Mouse (Mus musculus): ENCODE measurements around the gene Sst.
"Not testable (repeated sequence)": the region's sequence is repeated elsewhere in the genome, so short reads cannot be mapped to it uniquely, and the experiment has no call there.

Sst gene

GRCm38 (mm10) chr16:23890636-23891035 is at the start of gene Sst:
Sst (minus strand) TSS chr16:23890958.
- no peak for DNase-seq (ENCODE audit: low spot score)

DNA sequence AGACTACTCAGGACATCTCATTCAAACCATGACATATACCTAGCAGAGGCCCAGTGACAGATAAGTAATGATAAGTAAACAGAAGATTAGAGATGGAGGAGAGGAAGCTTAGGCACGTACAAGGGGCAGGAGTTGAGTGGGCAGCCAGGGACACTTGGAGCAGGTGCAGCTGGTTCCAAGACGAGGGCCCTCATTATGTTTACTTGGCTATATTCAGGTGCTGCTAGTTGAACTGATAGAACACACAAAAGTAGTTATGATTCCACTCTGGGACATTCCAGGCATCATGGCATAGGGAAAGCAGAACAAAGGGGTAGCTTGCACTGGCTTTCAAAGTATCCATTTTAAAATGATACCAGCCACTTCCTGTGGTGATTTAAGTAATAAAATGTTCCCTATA is 43.6 kb upstream of the Sst start:
- no peak for DNase-seq (ENCODE audit: low spot score)

DNA sequence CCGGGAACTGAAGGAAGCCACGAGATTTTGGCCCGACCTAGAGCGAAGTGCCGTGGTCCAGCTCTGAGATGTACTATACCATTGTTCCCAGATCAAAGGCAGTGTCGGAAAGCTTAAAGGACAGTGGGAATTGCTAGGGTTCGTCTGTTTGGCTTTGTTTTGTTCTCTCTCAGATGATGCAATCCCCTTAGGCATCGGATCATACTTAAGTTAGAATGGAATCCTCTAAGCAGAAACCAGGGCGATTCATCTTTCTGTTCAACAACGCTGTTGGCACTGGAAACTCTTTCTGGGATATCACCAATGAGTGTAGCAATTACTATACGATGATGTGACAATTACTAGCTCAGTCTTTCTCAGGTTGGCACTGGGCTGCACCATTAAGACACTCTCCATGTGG is 41.5 kb upstream of the Sst start, which contains the start of gene Rtp2:
Rtp2 (minus strand) TSS at position 101 of the 400 bp plus-strand sequence.
- DNase-seq (ENCODE audit: low spot score): no peak

DNA sequence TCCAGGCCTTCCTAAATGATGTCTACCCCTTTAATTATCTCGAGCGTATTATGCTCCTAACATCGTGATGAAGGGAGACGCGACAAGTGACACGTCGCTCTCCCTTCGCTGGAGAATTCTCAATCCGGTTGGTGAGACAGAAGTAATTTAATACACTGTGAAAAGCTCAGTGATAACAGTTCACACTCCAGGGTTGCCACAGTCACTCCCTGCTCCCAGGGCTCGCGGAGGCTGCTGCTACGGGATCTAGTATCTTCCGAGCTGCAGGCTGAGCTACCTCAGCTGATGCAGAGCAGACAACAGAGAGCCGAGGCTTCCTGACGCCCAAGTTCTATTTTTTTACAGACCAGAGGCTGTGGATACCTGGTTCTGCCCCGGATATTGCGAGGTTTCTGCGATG is 40.5 kb upstream of the Sst start:
- no peak for DNase-seq (ENCODE audit: low spot score)

DNA sequence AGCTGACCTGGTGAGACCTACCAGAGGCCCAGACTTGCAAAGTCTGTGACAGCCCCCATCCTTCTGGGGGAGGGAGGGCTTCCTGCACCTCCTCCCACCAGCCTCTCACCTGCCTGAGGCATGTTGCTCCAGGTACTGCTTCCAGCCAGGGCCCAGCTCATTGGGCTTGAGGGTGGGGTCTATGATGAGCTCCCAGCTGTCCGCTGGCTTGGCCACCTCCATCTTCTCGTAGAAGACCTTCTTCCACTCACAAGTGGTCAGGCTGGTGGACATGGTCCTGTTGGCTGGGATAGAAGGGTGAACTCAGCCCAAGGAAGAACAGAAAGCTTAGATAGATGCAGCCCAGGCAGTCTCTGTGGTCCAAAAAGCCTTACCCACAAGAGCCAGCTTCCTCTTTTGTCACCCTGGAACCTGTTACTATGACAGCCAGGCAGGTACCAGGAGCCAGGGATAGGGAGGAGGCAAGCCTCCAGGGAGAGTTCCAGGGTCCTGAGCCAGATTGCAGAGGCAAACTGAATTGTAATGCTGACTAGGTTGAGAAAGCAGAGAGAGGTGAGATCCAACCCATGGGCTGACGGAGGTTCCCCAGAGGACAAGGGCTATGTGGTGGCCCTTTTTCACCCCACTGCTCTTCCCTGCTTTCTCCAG is 39.8 kb upstream of the Sst start:
- DNase-seq (ENCODE audit: low spot score): no peak

DNA sequence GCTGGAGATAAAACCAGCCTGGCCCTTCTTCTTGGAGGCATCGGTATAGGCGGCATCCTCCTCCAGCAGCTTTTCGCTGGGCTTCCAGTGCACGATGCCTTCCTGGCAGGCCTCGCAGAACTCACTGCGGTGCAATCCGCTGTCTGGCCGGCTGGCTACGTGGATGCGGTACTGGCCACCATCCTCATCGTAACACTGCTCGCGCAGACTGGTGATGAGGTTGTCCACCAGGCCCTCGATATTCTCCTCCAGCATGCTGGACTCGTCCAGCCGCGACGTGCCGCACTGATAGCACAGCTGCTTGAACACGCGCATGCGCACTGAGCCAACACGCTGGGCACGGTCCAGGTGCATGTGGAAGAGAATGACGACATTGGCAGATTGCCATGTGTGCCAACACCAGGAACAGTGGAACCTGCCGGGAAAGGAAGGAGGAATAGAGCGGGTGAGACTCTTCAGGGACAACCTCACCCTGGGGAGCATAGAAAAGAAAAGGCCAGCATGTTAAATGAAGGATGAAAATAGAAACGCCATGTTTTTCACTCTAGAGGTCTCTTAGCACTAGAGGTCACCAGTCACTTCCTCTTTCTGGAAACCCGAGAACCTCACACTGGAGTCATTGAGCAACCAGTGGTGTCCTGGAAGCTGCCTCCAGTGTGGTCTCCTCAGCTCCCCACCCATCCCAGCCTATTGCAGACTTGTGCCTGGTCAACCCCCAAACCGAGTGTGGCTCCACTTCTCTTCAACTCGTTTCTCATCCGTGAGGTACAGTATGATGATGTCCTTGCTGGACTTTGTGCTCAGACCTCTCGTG is 36.8 kb upstream of the Sst start:
- DNase-seq (ENCODE audit: low spot score): no peak

- no peak for DNase-seq (ENCODE audit: low spot score)
Observed at GRCm38 (mm10) chr16:23922906-23923305, 32.1 kb upstream of the Sst start.

DNA sequence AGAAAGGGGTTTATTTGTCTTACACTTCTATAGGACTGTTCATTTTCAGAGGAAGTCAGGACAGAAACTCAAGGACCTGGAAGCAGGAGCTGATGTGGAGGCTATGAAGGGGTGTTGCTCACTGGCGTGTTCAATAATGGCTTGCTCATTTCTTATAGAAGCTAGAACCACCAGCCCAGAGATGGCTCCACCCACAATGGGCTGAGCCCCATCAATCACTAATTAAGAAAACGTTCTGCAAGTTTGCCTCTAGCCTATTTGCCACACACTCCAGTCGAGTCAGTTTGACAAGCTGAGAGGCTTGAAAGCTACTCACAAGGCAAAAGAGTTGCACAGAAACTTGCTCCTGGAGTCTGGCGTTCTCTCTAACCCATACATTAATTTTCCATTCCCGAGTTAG is 30.9 kb upstream of the Sst start:
- DNase-seq (ENCODE audit: low spot score): no peak

GRCm38 (mm10) chr16:23919418-23919817 is 28.7 kb upstream of the Sst start:
- DNase-seq (ENCODE audit: low spot score): no peak

DNA sequence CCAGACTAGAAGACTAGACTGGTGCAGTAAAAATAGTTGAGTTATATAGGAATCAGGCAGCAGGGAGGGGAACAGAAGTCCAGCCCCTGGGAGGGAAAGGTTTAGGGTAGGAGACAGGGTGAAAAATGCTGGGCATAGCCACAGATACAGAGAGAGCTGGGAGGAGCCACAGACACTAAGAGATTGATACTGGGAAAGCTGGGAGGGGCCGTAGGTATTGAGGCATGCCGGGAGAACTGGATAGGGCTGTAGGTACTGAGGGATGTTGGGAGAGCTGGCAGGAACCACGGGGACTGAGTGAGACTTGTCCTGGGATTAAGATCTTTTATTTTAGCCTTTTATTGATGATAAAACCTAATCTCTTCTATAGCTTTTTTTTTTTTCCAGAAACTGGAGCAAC is 22.6 kb upstream of the Sst start:
- DNase-seq (ENCODE audit: low spot score): no peak

DNA sequence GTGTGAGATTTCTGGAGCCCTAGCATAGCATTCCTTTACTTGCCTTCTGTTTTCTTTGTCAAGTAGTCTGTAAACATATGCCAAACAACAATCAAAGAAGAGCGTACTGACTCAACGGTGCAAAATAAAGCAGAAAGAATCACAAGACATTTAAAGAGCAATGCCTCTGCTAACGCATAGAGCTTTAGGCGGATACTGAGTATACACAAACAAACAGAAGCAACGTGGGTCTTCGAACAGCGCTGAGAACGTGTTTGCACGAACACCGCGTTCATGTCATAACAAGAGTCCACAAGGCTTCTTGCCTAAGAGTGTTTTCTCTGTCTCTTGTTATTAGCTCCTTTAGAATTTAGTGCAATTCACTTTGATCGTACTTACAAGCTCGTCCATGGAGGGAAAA is 22.0 kb upstream of the Sst start:
- DNase-seq (ENCODE audit: low spot score): no peak

DNA sequence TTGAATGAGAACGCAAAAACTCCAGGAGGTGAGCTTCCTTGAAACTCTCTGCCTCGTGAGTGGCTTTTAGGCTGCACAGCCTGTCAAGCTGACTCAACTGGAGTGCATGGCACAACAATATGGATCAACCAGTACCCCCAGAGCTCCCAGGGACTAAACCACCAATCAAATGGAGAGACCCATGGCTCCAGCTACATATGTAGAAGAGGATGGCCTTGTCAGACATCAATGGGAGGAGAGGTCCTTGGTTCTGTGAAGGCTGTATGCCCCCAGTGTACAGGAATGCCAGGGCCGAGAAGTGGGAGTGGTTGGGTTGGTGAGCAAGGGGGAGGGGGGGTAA is 18.2 kb upstream of the Sst start:
- DNase-seq (ENCODE audit: low spot score): not testable (repeated sequence)

DNA sequence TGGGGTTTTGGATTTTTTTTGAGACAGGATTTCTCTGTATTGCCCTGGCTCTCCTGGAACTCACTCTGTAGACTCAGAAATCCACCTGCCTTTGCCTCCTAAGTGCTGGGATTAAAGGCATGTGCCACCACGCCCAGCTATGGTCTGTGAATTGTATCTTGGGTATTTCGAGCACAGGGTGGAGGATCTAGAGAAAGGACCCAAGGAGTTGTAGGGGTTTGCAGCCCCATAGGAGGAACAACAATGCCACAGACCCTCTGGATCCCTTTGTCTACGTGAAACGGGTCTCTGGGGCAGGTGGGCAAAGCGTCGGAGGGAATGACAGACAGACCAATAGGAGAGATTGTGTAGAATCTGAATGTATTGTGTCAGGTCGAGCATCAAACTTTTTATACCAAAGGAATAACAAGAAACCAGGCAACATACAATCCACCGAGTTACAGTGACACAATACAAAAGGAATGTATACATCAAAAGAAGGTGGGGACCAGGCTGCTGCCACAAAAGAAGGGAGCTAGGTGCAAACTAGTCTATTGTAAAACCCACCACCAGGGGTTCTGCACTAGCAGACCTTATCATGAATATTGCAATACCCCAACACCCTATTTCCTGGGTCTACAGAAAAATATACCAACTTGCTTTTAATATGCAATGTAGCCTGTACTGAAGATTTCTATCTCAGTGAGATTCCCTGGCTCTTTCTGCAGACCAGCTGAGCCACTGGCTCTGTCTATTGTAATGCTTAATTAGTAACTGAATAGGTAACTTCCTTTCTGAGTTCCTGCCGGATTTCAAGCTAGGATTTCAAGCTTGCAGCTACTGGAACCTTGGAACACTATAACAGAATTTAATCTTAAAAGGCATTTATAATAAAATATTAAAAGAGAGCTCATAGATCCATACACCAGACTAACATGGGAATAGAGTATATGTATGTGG is 17.6 kb upstream of the Sst start:
- DNase-seq (ENCODE audit: low spot score): not testable (repeated sequence)

- DNase-seq (ENCODE audit: low spot score): not testable (repeated sequence)
Observed at GRCm38 (mm10) chr16:23906586-23906985, 15.8 kb upstream of the Sst start.

DNA sequence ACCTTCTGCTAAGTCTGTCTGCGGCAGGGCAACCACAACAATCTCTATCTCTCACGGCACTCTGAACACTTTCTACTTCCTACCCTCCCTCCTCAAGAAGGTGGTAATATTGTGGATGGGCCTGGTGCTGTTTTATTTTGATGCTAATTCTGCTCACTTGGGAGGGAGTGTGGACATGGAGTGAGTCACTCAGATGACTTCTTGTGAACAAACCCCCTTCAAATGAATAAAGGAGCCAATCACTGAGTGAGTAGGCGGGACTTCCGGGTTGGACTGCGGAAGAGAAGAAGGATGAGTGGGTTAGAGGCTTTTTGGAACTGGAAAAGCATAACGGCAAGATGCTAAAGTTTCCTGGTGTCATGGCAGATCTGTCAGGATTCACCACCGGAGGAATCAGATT is 10.7 kb upstream of the Sst start:
- no peak for DNase-seq (ENCODE audit: low spot score)

GRCm38 (mm10) chr16:23900061-23900460 is 9.3 kb upstream of the Sst start:
- no peak for DNase-seq (ENCODE audit: low spot score)

GRCm38 (mm10) chr16:23898840-23899239 is 8.1 kb upstream of the Sst start:
- DNase-seq (ENCODE audit: low spot score): peak; percentile 26

GRCm38 (mm10) chr16:23897984-23898586 is 7.3 kb upstream of the Sst start:
- peak; percentile 18 for DNase-seq (ENCODE audit: low spot score)

DNA sequence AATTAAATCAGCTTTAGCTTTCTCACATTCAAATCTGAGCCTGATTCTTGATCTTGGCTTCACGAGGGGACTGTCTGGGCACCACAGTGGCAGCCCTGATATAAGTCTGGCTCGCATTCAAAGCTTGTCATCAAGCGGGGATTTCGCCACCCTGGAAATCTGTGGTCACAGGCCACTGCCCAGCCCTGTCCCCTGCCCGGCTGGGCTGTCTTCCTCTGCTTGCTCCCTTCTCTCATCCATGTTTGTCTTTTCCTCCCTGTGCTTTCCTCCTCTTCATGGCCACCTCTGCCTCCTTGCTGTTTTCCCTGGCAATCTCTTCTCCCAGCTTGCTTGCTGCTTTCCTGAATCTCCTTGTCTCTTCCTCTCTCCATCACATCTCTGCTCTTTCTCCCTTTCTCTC is 6.7 kb upstream of the Sst start:
- DNase-seq (ENCODE audit: low spot score): no peak

GRCm38 (mm10) chr16:23895135-23895534 is 4.4 kb upstream of the Sst start:
- DNase-seq (ENCODE audit: low spot score): no peak

DNA sequence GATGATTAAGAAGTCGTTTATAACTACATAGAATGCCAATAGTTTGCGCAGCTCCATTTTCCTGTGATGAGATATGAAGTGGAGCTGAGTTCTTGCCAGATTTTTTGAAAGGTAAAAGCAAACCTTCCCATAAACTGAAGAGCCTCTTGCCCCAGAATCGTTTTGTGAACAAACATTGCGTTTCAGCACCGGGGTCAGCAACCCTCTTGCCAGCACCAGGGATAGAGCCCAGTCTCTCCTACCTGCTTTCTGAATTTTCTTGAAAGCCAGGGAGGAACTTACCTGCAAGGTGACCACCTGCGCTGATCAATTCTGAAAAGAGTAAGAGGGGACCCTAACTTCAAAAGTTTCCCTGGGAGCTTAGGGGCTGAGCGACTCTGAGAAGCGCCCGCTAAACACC is 607 bp downstream of the Sst start:
- DNase-seq (ENCODE audit: low spot score): no peak

- no peak for DNase-seq (ENCODE audit: low spot score)
Observed at GRCm38 (mm10) chr16:23887910-23888579, 2.7 kb downstream of the Sst start.

All from spleen, adult 12 weeks (tissue).